Mouse (Mus musculus) heart, adult 8-10 months (tissue): ENCODE results near the gene 4930524B15Rik. TPM values are rescaled to one million over a fixed set of nuclear protein-coding genes. Genes with fewer than 3 reads are reported as not detected.
"Not testable (repeated sequence)": the region's sequence is repeated elsewhere in the genome, so short reads cannot be mapped to it uniquely, and the experiment has no call there.

ENCODE experiments used
- DNase-seq: peaks from one replicate; pipeline ENCODE4 v3.0.0; 2022; ENCODE audit warnings: low spot score
- total RNA-seq, 4 experiments: library from RNA; stranded (reverse); gene quantifications; 2 replicates each; pipeline ENCODE4 v1.2.4; 2022

4930524B15Rik gene
- total RNA-seq, result not detected

DNA sequence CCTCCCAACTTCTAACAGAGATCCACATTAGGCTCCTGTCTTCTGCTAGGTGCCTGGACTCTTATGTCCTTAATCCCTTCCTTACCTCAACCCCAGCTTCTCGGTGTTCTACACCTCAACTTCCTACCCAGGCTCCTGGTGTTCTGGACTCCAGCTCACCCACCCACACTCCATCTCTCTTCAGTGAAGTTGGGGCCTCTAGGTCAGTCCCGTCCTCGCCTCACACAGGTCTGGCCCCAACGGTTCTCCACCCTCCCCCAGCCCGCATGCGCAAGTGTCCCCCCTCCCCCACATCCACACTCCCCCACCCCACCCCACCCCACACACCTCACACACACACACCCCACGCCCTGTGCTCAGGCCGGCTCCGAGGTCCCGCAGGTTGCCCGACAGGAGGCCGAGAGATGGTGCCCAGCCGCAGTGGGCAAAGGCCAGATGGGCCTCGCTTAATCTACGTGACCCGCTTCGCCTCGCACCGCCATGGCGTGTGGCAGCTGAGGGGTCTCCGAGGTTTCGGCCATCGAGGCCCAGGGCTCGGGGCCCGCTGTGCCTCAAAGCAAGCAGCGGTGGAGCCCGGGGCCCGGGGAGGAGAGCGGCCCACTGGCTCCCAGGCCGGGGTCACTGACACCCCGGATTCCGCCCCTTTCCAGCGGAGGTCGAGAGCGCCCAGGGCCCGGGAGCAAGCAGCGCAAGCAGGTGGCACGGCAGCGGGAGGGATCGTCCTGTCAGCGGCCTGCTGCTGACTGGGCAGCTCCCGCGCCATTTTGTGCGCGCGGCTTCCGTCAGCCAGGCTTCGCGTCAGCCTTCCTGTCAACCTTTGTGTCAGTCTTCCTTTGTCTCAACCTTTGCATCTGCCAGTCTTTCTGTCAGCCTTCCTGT, at the start of gene 4930524B15Rik:
Gene 4930524B15Rik, plus strand, starts transcription at position 337 of the 879 bp plus-strand sequence.
- DNase-seq, result no peak

DNA sequence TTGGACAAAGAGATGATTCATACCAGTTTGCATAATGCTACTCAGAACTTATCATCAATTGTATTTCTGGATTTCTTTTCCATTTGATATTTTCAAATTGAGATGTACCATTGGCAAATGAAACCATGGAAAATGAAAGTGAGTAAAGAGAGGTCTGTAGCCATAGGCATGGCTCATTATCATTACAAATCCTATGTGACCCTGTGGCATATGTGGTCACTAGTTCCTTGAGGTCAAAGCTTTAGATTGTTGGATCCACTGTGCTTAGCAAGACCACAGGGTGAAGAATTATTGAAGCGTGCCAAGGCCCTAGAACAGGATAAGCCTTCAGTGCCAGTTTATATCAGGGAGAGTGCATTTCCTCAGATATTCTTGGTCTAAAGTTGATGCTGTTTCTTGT, 47.6 kb upstream of the 4930524B15Rik start:
- no peak for DNase-seq

DNA sequence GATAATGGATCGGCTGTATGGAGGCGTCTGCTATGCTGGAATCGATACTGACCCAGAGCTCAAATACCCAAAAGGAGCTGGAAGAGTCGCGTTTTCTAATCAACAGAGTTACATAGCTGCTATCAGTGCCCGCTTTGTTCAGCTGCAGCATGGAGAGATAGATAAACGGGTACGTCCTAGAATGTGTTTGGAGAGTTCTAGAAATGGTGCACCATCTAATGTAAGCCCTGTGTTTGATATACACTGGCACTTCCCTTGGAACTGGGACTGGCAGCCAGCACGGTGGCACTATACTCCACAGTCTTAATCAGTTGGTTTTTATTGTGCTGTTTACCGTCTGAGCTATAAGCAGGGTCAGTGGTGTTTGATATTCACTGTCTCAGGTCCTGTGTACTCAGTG, 35.3 kb upstream of the 4930524B15Rik start:
- no peak for DNase-seq

DNA sequence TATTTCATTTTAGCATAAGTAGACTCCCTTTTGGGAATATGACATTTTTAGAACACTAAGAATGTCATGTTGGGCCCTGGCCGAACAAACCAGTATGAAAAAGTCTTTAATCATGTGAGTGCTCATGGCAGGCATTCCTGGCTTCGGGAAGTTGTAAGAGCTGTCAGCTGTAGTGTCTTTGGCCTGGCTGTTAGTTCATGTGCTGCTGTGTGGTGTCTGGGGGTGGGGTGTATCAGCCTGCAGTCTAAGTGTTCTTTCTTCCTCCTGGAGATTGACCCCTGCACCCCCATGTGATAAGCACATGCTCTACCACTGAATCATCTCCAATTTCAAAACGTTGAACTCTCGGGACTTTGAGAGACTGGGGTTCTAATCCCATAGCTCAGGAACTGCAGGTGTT, 29.7 kb upstream of the 4930524B15Rik start:
- peak; percentile 63 for DNase-seq

DNA sequence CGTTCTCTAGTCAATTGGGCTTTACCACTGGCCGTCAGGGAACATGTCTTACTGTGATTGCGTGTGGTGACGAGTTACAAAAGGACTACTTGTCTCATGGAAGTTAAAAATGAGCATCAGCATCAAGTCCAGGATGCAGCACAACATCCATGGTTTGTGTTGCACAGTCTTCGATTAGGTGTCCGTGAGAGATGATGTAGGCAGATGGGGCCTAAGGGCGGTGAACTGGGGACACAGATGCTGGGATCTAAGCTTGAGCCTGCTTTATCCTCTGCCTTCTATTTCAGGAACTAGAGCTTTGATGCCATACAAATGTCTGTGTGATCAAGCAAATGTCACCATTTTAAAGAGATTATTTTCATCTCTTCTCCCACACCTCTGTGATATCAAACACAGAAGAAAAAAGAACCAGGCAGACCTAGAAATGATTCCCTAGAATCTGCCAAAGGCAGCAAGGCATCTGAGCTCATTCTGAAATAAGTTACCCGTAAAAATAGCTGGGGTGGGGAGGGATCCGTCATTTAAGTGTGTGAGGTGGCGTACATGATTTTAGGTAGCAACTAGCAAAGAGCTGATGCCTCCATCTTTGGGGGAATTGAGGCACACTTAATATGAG, 28.4 kb upstream of the 4930524B15Rik start:
- no peak for DNase-seq

DNA sequence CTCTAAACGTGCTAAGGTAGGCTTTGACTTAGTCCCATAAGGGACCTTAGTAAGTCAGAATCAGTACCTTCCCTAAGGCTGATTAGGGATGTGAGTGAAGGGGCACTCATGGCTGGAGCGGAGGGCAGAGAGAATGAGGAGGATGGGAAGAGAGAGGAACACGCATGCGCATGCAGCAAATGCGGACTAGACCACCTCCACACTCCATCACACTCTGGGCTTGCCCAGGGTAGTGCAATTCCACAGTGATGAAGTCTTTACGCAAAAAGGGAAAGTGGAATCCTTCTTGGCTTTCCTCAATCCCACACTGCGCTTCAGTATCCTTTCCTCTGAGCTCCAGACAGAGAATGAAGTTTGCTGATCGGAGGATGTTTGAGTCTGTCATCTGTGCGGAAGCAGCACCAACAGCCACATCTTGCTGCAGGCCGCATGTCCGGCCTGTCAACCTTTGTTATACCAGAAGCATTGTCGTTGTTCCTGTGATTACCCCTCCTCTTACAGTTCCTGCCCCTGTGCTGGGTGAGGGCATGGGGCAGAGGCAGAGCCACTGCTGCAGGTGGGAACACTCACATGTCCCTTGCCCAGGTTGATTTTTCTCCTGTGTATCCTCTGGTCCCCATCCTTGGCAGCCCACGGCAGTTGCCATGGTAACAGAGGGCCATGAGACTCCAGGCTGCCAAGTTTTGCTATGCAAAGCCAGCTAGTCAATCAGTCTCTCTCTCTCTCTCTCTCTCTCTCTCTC, 24.3 kb upstream of the 4930524B15Rik start:
- no peak for DNase-seq

DNA sequence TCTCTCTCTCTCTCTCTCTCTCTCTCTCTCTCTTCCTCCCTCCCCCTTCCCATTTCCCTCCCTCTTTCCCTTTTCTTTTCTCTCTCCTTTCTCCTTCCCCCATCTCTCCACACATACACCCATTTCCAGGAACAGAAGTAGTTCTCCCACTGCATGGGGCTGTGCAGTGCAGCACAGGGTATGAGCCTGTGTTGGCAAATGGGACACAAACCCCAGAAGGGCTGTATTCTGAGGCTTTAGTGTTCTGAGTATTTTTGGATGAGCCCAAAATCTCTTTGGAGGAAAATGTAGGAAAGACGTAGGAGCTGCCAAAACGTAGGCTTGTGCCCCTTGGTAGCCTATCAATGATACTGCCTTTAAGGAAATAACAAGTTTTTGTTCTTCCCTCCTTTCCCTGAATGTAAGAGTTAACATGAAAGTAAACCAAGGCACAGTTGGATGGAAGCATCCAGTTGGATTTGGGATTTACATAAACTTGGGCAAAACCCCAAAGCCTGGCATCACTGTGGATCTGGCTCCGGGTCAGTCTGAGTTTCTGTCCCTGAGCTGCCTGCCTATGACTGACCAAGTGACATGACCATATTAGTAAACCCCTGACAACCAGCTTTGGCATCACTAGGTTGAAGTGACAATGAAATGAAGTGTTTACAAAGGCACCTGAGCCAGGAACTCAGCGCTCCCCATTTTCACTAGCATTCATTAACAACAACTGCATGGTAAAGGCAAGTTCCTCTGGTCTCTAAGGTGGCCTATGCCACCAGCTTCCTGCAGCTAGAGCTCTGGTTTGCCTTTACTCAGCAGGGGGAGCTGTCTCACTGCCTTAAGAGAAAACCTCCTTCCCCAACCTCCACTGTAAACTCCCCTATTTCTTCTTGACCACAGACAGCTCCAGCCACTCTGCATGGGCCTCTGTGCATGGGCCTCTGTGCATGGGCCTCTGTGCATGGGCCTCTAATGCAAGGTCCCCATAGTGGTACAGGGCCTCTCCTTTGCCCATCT, 23.5 kb upstream of the 4930524B15Rik start:
- no peak for DNase-seq

DNA sequence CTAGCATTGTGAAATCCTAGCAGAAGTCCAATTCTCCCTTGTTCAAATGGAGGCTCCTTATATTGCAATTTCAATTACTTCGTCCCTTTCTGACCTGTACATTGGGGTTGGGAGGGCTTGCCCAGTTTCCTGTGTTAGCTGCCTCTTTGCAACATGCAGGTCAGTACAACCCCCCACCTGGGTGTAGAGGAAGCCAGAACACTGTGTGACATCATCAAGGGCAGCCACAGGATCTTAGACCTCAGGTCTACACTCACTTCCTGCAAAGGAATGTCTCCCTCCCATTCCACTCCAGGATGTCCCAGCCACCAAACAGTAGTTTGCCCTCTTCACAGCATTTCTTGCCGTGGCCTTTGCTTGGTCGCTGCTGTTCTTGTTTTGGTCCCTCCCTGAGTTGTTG, 19.9 kb upstream of the 4930524B15Rik start:
- DNase-seq, result no peak

DNA sequence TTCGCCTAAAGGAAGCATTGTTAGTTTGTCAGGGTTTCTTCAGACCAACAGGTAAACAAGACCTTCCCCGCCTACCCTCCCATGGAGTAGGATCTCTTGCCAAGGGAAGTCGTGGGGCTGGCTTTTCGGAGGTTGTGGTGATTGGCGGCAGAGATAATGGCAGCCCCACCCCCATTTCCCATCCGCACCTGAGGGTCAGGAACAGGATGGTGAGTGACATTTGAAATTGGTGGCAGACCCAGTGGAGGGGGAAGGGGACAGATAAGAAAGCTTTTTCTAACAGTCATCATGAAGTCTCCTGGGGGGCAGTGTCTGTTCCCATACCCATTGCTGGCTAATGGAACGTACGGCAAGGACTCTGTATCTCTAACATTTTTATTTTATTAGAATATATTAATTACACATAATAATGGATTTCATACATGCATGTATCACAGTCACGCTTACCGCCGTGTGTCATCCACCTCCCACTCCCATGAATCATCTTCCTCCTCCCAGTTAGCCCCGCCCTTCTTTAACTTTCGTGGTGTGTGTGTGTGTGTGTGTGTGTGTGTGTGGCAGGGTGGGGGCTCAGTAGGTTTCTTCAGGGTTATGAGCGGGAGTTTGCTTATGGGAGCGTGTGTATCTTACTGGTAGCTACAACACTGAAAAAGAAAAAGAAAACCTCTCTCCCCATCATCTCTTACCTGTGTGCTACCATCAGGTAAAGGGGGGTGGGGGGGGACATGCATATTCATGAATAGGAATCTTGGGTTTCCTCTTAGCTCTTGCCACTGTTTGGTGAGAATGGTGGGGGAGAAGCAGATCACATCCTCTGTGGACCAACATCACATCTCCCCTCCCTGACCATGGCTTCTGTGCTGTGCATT, 16.7 kb upstream of the 4930524B15Rik start:
- DNase-seq, result no peak

DNA sequence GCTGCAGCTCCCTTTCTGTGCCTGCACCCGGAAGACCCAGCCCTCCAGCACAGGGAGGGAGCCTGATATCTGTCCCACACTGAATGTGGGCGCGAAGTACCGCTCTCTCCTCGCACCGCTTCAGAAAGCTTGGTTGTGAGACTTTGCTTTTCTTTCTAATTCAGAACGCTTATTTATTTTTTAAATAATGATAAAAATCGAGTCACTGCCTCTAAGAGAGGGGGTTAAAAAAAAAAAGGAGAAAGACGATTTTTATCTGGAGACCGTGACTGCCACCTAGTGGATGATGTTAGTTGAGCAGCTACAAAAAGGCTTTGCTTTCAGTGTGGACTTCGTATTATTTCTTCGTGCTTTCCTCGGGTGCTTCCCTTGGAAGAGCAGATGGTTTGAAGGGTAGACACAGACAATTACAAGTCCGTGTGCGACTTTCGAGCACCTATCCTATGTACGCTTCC, 16.0 kb upstream of the 4930524B15Rik start:
- peak; percentile 82 for DNase-seq

DNA sequence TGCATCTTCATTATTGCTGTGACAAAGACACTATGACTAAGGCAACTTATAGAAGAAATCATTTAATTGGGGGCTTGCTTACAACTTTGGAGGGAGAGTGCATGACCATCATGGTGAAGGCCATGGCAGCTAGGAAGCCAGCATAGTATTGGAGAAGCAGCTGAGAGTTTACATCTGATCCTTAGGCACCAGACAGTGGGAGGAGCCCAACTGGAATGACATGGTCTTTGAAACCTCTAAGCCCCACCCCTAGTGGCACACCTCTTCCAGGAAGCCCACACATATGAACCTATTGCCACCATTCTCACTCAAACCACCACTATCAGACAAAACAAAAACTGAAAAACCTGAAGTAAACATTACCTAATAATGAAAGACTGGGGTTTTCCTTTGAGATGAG, 5.3 kb upstream of the 4930524B15Rik start:
- no peak for DNase-seq

DNA sequence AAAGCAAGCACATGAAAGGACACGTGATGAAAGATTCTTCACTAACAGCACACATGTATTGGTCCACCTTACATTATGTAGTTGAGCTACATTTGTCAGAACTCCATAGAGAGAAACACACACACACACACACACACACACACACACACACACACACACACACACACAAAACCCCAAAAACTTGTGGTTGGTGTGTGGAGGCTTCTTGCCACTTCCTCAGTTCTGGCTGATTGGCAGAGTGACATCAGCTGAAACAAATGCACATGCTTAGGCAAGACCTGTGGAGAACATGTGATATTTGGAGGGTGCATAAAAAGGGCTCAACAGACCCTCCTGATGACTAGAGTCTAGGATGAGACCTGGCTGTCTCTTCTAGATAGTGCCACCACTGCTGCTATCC, 1.4 kb upstream of the 4930524B15Rik start:
- DNase-seq, result no peak

DNA sequence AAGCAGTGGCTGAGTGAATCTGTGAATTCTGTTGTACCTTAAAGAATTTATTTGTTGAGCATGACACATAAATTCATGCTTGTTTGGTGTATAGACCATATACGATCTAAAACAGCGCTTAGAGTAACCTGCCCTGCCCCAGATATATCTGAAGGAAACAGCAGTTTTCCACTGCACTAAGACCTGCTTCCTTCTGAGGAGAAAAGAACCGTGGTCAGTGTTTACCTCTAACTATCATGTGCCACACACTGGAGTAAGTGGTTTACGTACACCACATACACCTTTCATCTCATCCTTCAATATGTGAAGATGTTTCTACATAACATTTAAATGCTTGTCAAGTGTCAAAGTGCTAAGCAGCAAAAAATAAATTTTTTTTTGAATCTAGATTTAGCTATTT, 8.7 kb downstream of the 4930524B15Rik start:
- DNase-seq, result no peak

DNA sequence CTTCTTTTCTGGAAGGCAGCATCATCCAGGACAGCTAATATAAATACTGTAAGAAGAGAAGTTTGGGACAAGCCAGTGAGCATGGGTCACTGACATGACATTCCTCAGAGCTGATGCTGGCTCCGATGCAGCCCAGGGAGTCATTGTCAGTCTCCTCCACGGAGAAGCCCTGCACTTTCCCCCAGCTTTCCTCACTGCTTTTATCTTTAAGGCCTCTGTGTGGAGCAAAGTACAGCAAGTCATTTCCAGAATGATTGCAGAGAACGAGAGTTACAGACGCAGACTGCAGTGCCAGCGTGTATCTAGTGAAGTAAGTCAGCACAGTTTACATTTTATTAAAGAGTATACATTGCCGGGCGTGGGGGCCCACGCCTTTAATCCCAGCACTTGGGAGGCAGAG, 9.4 kb downstream of the 4930524B15Rik start:
- no peak for DNase-seq

DNA sequence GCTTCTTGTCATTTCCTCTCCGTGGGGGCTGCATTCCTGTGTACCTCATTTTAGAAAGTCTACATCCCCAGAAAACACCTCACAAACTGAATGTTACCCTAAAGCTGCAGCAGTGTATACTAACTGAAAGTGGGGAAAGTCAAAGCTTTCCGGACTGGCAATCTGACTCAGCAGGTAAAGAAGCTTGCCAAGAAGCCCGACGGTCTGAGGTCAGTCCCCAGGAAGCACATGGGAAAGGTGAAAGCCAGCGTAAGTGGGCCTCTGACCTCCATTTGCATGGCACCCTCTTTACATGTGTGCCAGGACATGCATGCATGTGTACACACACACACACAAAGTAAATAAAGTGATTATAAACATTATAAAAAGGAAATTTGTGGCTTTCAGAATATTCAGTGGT, 10.3 kb downstream of the 4930524B15Rik start:
- no peak for DNase-seq

DNA sequence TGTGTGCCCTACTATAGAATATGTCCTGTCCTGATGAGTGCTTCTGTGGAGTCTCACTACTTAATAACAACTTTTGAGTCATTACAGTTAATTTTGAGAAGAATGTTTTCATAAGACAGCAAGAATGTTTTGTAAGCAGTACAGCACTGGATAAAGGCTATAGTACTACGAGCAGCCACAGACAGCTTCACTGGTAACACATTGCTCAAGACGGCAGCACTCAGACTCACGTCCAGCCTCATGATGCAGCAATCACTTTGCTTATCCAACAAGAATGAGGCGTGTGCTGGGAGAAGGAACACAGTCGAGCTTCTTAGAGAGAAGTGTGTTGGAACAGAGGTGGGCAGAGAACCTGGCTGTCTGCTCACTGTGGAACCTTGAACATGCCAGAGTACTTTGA, 10.7 kb downstream of the 4930524B15Rik start:
- DNase-seq, result no peak

DNA sequence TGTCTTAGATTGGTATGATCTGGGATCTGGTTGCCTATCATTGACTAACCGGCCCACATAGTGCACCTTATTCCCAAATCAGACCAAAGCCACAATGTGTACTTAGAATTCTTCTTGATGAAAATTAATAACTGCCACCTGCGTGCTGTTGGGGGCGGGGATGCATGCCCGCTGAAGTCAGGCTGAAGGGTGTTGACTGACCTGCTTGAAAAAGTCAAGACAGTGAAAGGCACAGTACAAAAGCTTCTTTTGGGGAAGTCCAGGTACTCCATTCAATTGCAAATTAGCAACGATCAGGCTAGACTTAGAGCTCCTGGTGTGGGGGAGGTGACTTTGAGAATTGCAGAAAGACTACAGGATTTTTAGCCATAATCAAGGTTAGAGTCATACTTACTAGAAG, 14.7 kb downstream of the 4930524B15Rik start:
- not testable (repeated sequence) for DNase-seq

DNA sequence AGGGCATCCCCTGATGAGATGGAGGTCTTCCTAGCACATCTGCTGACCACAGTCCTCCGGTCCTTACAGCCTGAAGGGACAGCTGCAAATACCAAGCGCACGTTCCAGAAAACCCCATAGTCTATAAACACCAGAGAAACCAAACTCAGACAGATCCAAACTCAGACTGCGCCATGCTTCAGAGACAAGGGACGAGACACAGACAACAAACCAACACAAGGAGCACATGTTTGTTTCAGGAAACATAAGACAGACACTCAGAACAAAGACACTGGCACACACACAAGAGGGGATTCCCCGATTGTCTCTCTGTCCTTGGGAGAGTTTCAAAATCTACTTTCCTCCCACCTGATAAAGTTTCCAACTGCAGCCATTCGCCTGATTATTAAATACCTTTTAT, 16.4 kb downstream of the 4930524B15Rik start:
- DNase-seq, result no peak

DNA sequence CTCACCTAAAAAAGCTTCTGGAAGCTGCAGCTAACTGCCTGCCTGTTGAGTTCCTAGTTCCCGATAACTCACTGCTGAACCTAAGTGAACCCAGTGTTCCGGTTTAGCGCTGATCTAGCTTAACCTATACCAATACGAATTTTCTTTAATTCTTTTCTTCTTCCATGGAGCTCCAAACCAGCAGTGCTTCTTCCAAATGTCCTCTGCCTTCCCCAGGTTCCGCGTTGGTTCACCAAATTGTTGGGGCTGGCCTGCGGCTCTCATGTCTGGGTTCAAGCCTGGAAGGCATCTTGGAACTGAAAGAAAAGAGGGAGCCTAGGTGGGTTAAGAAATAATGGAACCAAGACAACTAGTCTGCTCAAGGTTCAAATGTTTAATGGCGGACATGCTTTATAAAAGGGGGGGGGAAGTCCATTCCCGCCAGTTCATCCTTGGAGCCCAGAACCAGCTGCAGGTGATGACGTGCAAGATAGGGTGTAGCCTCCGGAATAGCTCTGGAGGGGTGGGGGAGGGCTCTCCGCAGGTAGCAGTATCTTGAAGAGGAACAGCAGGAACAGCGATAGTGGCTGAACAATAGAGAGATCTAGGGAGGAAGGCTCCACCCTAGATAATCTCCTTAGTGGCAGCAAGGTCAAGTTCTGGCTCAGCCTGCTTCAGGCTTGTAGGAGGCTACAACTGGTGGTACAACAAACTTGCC, 17.0 kb downstream of the 4930524B15Rik start:
- DNase-seq, result not testable (repeated sequence)

DNA sequence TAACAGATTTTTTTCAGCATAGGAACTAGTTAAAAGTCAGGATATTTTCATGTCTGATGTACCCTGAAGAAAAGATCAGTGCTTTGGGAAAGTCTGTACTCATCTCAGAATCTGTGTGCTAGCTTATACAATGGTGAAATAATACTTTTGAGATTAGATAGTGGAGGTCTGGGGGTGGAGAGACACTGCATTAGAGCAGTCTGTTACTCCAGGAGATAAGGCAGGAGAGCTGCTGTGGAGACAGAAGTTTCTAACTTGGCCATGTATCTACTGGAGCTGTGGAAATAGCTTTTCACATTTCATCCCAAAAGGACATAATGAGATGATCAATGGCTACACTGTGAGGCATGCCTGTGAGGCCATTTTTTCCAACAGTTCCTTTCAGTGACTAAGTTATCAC, 17.9 kb downstream of the 4930524B15Rik start:
- no peak for DNase-seq
